Mouse (Mus musculus) heart, embryonic 15.5 days (tissue): ENCODE measurements around the gene Serpinb1a. TPM values are rescaled to one million over a fixed set of nuclear protein-coding genes. Genes with fewer than 3 reads are reported as not detected.
"Not testable (repeated sequence)": the region's sequence is repeated elsewhere in the genome, so short reads cannot be mapped to it uniquely, and the experiment has no call there.

Experiments
- ATAC-seq: fragments of 200-750 bp; cut with Nextera tagmentation; replicated peaks from 2 replicates; pipeline ENCODE4 v1.8.0; 2017; ENCODE audit warnings: low read depth, moderate TSS enrichment; ENCODE audit not compliant: insufficient number of reproducible peaks, insufficient read depth, low FRiP score
- H3K27ac ChIP-seq: fragments of 300-500 bp; sonication (generic); 2 replicates; pipeline ENCODE4 v1.5.1; 2015; ENCODE audit warnings: mild to moderate bottlenecking, inconsistent platforms
- H3K27me3 ChIP-seq: fragments of 300-500 bp; sonication (generic); 2 replicates; pipeline ENCODE4 v1.6.1; 2015; ENCODE audit warnings: inconsistent platforms
- H3K36me3 ChIP-seq: fragments of 300-500 bp; sonication (generic); 2 replicates; pipeline ENCODE4 v1.6.1; 2015; ENCODE audit warnings: mild to moderate bottlenecking, inconsistent platforms
- H3K4me1 ChIP-seq: fragments of 300-500 bp; sonication (generic); replicated peaks from 2 replicates; pipeline ENCODE4 v1.6.1; 2015; ENCODE audit warnings: inconsistent platforms
- H3K4me2 ChIP-seq: fragments of 300-500 bp; sonication (generic); 2 replicates; pipeline ENCODE4 v1.6.1; 2015; ENCODE audit warnings: inconsistent platforms, mild to moderate bottlenecking, moderate library complexity
- H3K4me3 ChIP-seq: fragments of 300-500 bp; sonication (generic); 2 replicates; pipeline ENCODE4 v1.5.1; 2015; ENCODE audit warnings: mild to moderate bottlenecking, inconsistent platforms
- H3K9ac ChIP-seq: fragments of 300-500 bp; sonication (generic); 2 replicates; pipeline ENCODE4 v1.6.1; 2015; ENCODE audit warnings: mild to moderate bottlenecking, inconsistent platforms
- H3K9me3 ChIP-seq: fragments of 300-500 bp; sonication (generic); replicated peaks from 2 replicates; pipeline ENCODE4 v1.6.1; 2016; ENCODE audit warnings: inconsistent platforms
- WGBS: fragments of 180-500 bp; shearing (Covaris S2); methylation state at CpG from one replicate; pipeline ENCODE4 v1.1.7; 2015; ENCODE audit warnings: mixed read lengths; 5-methylcytosine and 5-hydroxymethylcytosine counted together
- polyA plus RNA-seq: library from polyadenylated mRNA; unstranded; fragments of >200 nt; fragmentation: Nextera tagmentation; extraction: Ambion mirVana; gene quantifications from 2 replicates; pipeline ENCODE4 v1.2.1, GENCODE M21; 2015

The Serpinb1a gene
- polyA plus RNA-seq: 11.5 and 13.9 TPM in 2 replicates

DNA sequence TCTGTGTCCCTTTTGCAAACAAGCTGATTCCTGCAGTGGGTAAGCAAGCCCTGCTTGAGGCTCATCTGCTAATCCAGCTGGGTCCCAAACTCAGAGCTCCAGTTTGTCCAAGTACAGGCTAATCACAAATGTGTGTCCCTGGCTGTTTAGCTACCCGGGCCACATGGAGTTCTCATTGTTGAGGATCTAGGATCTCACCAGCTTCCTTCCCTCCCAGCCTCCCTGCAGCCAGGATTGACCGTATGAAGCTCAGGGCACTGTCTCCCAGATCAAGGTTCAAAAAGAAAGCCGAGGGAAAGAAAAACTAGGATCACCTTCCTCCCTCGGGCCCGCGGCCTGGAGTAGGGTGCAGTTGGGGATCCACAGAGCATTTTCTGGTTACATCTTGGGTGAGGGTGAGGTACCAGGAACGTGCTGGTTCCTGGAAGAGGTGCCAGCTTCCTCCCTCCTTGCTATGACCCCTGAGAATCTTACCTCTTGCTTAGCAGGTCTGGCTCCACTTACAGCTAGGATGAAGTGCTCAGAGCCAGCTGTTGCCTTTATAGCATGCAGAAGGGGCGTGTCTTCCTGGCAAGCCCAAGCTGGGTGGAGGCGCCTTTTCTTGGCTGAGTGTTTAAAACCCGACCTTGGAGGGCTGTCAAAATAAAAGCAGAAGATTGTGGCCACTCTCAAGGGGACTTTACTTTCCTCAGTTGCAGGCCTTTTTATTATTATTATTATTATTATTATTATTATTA lies at the start of gene Serpinb1a:
Gene Serpinb1a, minus strand, starts transcription at position 518 of the 737 bp plus-strand sequence.
- Histone ChIP-seq H3K27me3 (no peaks in the 10 kb centered on the region), H3K9me3 (no peaks in the 10 kb centered on the region), H3K27ac (no peak within 1 kb of the TSS), H3K4me1 (peaks cover 19% of the 10 kb centered on the region), H3K9ac (no peak within 1 kb of the TSS), H3K4me3 (0 out of 2 replicates have a peak within 1 kb of the TSS, but pooled peaks have one; percentile 12), H3K36me3 (no peaks in the 10 kb centered on the region), H3K4me2 (peak within 1 kb of the TSS; percentile 32)
- peak; percentile 55; the same call in 1 of the 2 replicates for ATAC-seq
- WGBS: 49% methylated on average over 10 of the region's 10 CpGs

DNA sequence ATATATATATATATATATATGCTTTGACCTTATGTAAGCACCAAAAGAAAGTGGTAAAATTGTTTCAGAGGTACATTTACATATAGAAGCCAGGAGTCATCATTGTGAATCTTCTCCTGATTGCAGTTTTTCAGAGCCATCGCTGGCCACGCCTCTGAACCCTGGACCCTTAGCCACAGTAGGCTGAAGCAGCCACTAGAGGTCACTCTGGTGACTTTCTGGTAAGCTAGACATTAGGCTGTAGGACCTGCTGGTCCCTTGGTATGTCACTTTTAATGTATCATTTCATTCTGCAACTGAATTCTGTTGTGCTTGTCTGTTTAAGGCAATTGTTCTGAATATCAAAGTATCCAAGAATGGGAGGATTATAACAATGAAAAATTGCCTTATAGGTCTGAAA lies 49.7 kb upstream of the Serpinb1a start:
- no peaks in the 10 kb centered on the region for H3K27me3 ChIP-seq
- no peak overlapping the region for H3K4me2 ChIP-seq
- H3K9me3 ChIP-seq: no peaks in the 10 kb centered on the region
- no peak for ATAC-seq
- 14% methylated on average over 2 of the region's 2 CpGs for WGBS
- H3K36me3 ChIP-seq: no peaks in the 10 kb centered on the region
- H3K4me3 ChIP-seq: no peak overlapping the region
- H3K4me1 ChIP-seq: peaks cover 9% of the 10 kb centered on the region
- no peak overlapping the region for H3K9ac ChIP-seq
- no peak overlapping the region for H3K27ac ChIP-seq

DNA sequence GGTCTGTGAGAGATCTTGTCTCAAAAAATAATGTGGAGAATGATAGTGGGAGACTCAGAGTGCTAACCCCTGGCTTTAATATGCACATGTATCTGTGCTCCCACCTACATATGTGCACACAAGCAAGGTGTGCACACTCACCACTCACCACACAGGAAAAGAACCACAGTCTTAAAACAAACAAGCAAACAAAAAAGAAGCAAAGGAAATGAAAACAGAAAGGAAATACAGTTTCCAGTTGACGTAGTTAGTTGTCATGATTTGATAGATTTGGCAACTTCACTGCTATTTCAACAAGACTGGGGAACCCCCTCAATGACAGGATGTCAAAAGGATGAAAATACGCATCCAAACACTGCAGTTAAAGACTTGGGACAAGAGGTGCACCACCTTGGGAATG lies 48.1 kb upstream of the Serpinb1a start:
- ATAC-seq, H3K4me3 ChIP-seq, H3K9me3 ChIP-seq, H3K4me1 ChIP-seq, H3K27ac ChIP-seq, H3K9ac ChIP-seq, H3K27me3 ChIP-seq, H3K36me3 ChIP-seq, H3K4me2 ChIP-seq: not testable (repeated sequence)
- WGBS: 86% methylated on average over 2 of the region's 2 CpGs

- Histone ChIP-seq H3K36me3 (no peaks in the 10 kb centered on the region), H3K4me1 (peaks cover 4% of the 10 kb centered on the region), H3K27me3 (no peaks in the 10 kb centered on the region), H3K9ac (no peak within 1 kb of the TSS), H3K9me3 (no peaks in the 10 kb centered on the region), H3K27ac (no peak within 1 kb of the TSS), H3K4me3 (no peak within 1 kb of the TSS), H3K4me2 (no peak within 1 kb of the TSS)
- no peak for ATAC-seq
- WGBS: 95% methylated on average over 2 of the region's 2 CpGs
Measured at GRCm38 (mm10) chr13:32898111-32898510, 47.1 kb upstream of the Serpinb1a start, which contains the start of gene Serpinb1c. Gene Serpinb1c (minus strand): TSS chr13:32898211.

- Histone ChIP-seq H3K4me2 (no peak overlapping the region), H3K4me3 (no peak overlapping the region), H3K27me3 (no peaks in the 10 kb centered on the region), H3K9ac (no peak overlapping the region), H3K9me3 (no peaks in the 10 kb centered on the region), H3K4me1 (no peaks in the 10 kb centered on the region), H3K27ac (no peak overlapping the region), H3K36me3 (no peaks in the 10 kb centered on the region)
- ATAC-seq: no peak
- whole genome bisulfite sequencing: 74% methylated on average over 4 of the region's 4 CpGs
Measured at GRCm38 (mm10) chr13:32896931-32897330, 45.9 kb upstream of the Serpinb1a start.

GRCm38 (mm10) chr13:32884755-32885154 lies 33.8 kb upstream of the Serpinb1a start:
- Histone ChIP-seq H3K4me3 (no peak overlapping the region), H3K27ac (no peak overlapping the region), H3K36me3 (no peaks in the 10 kb centered on the region), H3K9me3 (no peaks in the 10 kb centered on the region), H3K27me3 (no peaks in the 10 kb centered on the region), H3K9ac (no peak overlapping the region), H3K4me1 (no peaks in the 10 kb centered on the region), H3K4me2 (no peak overlapping the region)
- ATAC-seq: no peak

DNA sequence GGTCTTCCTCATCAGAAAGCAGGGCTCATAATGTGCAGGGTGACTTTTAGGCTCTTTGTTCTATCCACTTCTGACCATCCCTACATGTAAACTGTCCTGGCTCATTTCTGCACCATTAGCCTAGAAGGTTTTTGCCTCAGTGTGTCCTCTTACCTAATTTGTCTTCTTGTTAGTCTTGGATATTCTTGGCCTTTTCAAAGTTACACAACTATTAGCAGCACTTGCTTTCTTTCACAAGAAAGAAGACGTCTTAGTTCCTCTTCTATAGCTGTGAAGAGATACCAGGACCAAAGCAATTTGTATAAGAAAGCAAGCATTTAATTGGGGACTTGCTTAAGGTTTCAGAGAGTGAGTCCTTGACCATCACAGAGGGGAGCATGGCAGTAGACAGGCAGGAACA lies 22.9 kb upstream of the Serpinb1a start:
- ATAC-seq: no peak
- WGBS: 54% methylated on average over 1 of the region's 1 CpGs
- Histone ChIP-seq H3K4me2 (no peak overlapping the region), H3K27ac (no peak overlapping the region), H3K4me3 (no peak overlapping the region), H3K27me3 (no peaks in the 10 kb centered on the region), H3K9me3 (no peaks in the 10 kb centered on the region), H3K36me3 (no peaks in the 10 kb centered on the region), H3K4me1 (no peaks in the 10 kb centered on the region), H3K9ac (no peak overlapping the region)

DNA sequence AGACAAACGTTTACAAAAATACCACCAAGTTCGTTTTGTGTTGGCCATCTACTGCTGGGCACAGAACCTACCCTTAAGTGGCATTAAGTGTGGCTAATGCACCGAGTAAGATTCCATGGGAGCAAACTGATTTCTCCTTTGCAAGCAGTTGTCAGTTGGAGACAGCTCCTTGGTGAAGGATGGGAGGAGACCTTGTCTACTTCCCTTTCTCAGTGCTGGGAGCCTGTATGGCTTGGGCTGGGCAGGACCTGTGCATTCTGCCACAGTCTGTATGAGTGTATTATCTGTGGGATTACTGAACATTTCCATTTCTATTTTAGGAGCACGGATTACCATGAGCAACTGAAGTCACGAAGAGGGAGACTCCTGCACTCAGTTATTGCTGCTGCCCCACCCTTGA lies 17.9 kb upstream of the Serpinb1a start:
- Histone ChIP-seq H3K4me2 (no peak overlapping the region), H3K27ac (no peak overlapping the region), H3K36me3 (no peaks in the 10 kb centered on the region), H3K4me3 (no peak overlapping the region), H3K9ac (no peak overlapping the region), H3K4me1 (no peaks in the 10 kb centered on the region), H3K9me3 (no peaks in the 10 kb centered on the region), H3K27me3 (no peaks in the 10 kb centered on the region)
- ATAC-seq: no peak
- 52% methylated on average over 5 of the region's 5 CpGs for whole genome bisulfite sequencing

- H3K4me2 ChIP-seq, ATAC-seq, H3K4me3 ChIP-seq, H3K9me3 ChIP-seq, H3K27me3 ChIP-seq, H3K27ac ChIP-seq, H3K9ac ChIP-seq, H3K4me1 ChIP-seq, H3K36me3 ChIP-seq: not testable (repeated sequence)
- WGBS: 70% methylated on average over 4 of the region's 4 CpGs
Measured at GRCm38 (mm10) chr13:32868233-32868632, 17.2 kb upstream of the Serpinb1a start.

- 60% methylated on average over 2 of the region's 2 CpGs for WGBS
- no peak for ATAC-seq
- H3K36me3 ChIP-seq: no peaks in the 10 kb centered on the region
- no peak overlapping the region for H3K4me3 ChIP-seq
- no peak overlapping the region for H3K27ac ChIP-seq
- H3K4me2 ChIP-seq: no peak overlapping the region
- no peaks in the 10 kb centered on the region for H3K27me3 ChIP-seq
- H3K4me1 ChIP-seq: 0 out of 2 replicates have a peak, but pooled peaks cover 2% of the 10 kb centered on the region
- no peak overlapping the region for H3K9ac ChIP-seq
- H3K9me3 ChIP-seq: no peaks in the 10 kb centered on the region
Measured at GRCm38 (mm10) chr13:32867030-32867429, 16.0 kb upstream of the Serpinb1a start.

- Histone ChIP-seq H3K9ac (no peak overlapping the region), H3K27ac (no peak overlapping the region), H3K9me3 (no peaks in the 10 kb centered on the region), H3K4me3 (no peak overlapping the region), H3K4me2 (no peak overlapping the region), H3K27me3 (no peaks in the 10 kb centered on the region), H3K36me3 (no peaks in the 10 kb centered on the region), H3K4me1 (0 out of 2 replicates have a peak, but pooled peaks cover 2% of the 10 kb centered on the region)
- 3% methylated on average over 9 of the region's 9 CpGs for WGBS
- peak; percentile 43; the same call in 1 of the 2 replicates for ATAC-seq
Measured at GRCm38 (mm10) chr13:32866484-32866883, 15.5 kb upstream of the Serpinb1a start.

DNA sequence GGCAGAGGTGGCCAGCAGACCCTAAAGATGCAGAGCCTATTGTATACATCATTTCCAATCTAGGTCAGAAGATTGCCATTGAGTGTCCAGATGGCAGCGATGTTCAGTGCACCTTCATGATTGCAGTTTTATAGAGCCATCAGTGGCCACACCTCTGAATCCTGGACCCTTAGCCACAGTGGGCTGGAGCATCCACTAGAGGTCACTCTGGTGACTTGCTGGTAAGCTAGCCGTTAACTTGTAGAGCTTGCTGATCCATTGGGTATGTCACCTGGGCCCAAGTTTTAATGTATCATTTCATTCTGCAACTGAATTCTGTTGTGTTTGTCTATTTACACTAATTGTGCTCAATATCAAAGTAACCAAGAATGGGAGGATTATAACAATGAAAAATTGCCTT lies 14.6 kb upstream of the Serpinb1a start:
- Histone ChIP-seq H3K4me2 (no peak overlapping the region), H3K9ac (no peak overlapping the region), H3K36me3 (no peaks in the 10 kb centered on the region), H3K27me3 (no peaks in the 10 kb centered on the region), H3K4me1 (0 out of 2 replicates have a peak, but pooled peaks cover 2% of the 10 kb centered on the region), H3K9me3 (no peaks in the 10 kb centered on the region), H3K27ac (no peak overlapping the region), H3K4me3 (no peak overlapping the region)
- 48% methylated on average over 2 of the region's 2 CpGs for WGBS
- no peak for ATAC-seq
